Mouse (Mus musculus) neural tube, embryonic 11.5 days (tissue): ENCODE results near the gene Tmem94. TPM values are rescaled to one million over a fixed set of nuclear protein-coding genes. Genes with fewer than 3 reads are reported as not detected.

ENCODE experiments used
- ATAC-seq: fragments of 200-750 bp; cut with Nextera tagmentation; 2 replicates; pipeline ENCODE4 v1.8.0; 2017; ENCODE audit warnings: moderate number of reproducible peaks, mild to moderate bottlenecking, moderate TSS enrichment, moderate library complexity; ENCODE audit not compliant: insufficient read depth, low FRiP score, low TSS enrichment
- DNase-seq: peaks from one replicate; pipeline ENCODE4 v3.0.0-alpha.2; 2015; ENCODE audit warnings: low spot score
- H3K27ac ChIP-seq: fragments of 300-500 bp; sonication (generic); 2 replicates; pipeline ENCODE4 v1.5.1; 2014; ENCODE audit warnings: low read depth, mild to moderate bottlenecking, low read length
- H3K27me3 ChIP-seq: fragments of 300-500 bp; sonication (generic); 2 replicates; pipeline ENCODE4 v1.6.1; 2014; ENCODE audit warnings: mild to moderate bottlenecking, low read length, mixed read lengths; ENCODE audit not compliant: control insufficient read depth, insufficient read depth
- H3K36me3 ChIP-seq: fragments of 300-500 bp; sonication (generic); 2 replicates; pipeline ENCODE4 v1.6.1; 2014; ENCODE audit warnings: mild to moderate bottlenecking, low read length, moderate library complexity, mixed read lengths; ENCODE audit not compliant: control insufficient read depth, insufficient read depth
- H3K4me1 ChIP-seq: fragments of 300-500 bp; sonication (generic); 2 replicates; pipeline ENCODE4 v1.6.1; 2014; ENCODE audit warnings: low read length, mixed read lengths; ENCODE audit not compliant: control insufficient read depth, insufficient read depth
- H3K4me2 ChIP-seq: fragments of 300-500 bp; sonication (generic); 2 replicates; pipeline ENCODE4 v1.6.1; 2014; ENCODE audit warnings: low read depth, mild to moderate bottlenecking, moderate library complexity
- H3K4me3 ChIP-seq: fragments of 300-500 bp; sonication (generic); 2 replicates; pipeline ENCODE4 v1.5.1; 2014; ENCODE audit warnings: low read depth, low read length
- H3K9ac ChIP-seq: fragments of 300-500 bp; sonication (generic); 2 replicates; pipeline ENCODE4 v1.6.1; 2014; ENCODE audit warnings: mild to moderate bottlenecking, low read length
- H3K9me3 ChIP-seq: fragments of 300-500 bp; sonication (generic); 2 replicates; pipeline ENCODE4 v1.6.1; 2016; ENCODE audit warnings: low read length; ENCODE audit not compliant: control insufficient read depth
- WGBS: fragments of 180-500 bp; shearing (Covaris S2); extraction: QIAGEN DNeasy Blood & Tissue Kit; methylation state at CpG from one replicate; pipeline ENCODE4 v1.1.7; 2014; 5-methylcytosine and 5-hydroxymethylcytosine counted together
- polyA plus RNA-seq: library from polyadenylated mRNA; unstranded; fragments of >200 nt; fragmentation: Nextera tagmentation; extraction: Ambion mirVana; gene quantifications from 2 replicates; pipeline ENCODE4 v1.2.1, GENCODE M21; 2014

Gene Tmem94
- polyA plus RNA-seq, 1 experiment from 2014 or later, result 18.6 TPM

DNA sequence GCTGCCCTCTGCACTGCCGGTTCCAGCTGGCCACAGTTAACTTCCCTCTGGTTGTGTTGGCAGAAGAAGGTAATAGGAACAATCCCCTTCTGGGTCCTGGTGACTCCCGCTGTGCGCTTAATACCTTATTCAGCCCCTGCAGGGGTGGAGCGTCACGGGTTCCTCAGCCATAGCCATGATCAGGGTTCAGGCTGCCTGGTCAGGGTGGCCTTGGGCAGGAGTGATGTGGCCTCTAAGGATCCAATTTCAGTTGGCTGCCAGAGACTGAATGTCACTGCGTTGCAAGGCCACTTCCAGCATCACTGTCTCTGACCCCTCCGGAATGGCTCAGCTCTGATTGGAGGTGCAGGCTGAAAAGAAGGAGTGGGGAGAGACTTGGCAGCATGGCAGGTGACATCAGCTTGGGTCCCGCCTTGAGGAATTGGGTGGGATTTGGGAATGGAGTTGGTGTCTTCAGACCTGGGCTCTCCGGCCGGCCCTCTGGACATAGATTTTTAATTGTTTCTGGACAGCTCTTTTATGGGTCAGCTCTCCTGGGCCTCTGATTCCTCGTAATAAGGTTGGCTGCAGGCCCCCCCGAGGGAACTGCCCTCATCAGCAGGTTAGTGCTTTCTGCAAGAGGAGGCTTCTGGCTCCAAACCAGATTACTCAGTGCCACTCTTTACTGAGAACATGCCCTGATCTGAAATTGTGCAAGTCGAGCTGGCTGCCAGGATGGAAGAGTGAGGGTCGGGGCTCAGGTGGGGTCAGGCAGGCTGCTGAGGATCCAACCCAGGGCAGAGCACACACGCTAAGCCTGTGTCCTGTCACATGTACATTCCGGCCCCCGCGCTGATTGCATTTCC, 10.8 kb downstream of the Tmem94 start:
- H3K9ac ChIP-seq, result no peak overlapping the region
- no peak overlapping the region for H3K4me3 ChIP-seq
- 44% methylated on average over 18 of the region's 18 CpGs for WGBS
- H3K9me3 ChIP-seq, result no peaks in the 10 kb centered on the region
- H3K27me3 ChIP-seq, result no peaks in the 10 kb centered on the region
- H3K4me2 ChIP-seq, result no peak overlapping the region
- H3K27ac ChIP-seq, result no peak overlapping the region
- H3K4me1 ChIP-seq, result peaks cover 25% of the 10 kb centered on the region
- DNase-seq, result no peak
- no peak for ATAC-seq
- H3K36me3 ChIP-seq, result no peaks in the 10 kb centered on the region

DNA sequence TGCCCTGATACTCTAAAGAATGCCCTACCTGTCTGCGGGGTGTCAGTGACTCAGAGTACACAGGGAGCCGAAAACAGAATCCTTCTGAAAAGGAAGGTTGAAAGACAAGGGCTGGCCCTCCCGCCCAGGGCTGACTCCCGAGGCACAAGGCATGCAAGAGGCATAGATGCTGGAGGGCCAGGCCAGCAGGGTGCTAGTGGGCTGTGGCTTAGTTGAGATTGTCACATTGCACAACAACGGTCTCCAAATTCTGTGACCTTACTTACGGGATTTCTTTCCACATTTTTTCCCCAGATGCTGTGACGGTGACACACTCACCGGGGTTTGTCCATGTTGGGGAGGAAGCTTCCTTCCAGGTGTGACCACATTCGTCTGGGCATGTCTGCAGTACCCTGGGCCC, 11.7 kb downstream of the Tmem94 start:
- Histone ChIP-seq H3K4me3 (no peak overlapping the region), H3K36me3 (no peaks in the 10 kb centered on the region), H3K27ac (no peak overlapping the region), H3K4me2 (no peak overlapping the region), H3K4me1 (peaks cover 28% of the 10 kb centered on the region), H3K9me3 (no peaks in the 10 kb centered on the region), H3K27me3 (no peaks in the 10 kb centered on the region), H3K9ac (no peak overlapping the region)
- 63% methylated on average over 9 of the region's 9 CpGs for WGBS
- DNase-seq, result no peak
- ATAC-seq, result no peak

DNA sequence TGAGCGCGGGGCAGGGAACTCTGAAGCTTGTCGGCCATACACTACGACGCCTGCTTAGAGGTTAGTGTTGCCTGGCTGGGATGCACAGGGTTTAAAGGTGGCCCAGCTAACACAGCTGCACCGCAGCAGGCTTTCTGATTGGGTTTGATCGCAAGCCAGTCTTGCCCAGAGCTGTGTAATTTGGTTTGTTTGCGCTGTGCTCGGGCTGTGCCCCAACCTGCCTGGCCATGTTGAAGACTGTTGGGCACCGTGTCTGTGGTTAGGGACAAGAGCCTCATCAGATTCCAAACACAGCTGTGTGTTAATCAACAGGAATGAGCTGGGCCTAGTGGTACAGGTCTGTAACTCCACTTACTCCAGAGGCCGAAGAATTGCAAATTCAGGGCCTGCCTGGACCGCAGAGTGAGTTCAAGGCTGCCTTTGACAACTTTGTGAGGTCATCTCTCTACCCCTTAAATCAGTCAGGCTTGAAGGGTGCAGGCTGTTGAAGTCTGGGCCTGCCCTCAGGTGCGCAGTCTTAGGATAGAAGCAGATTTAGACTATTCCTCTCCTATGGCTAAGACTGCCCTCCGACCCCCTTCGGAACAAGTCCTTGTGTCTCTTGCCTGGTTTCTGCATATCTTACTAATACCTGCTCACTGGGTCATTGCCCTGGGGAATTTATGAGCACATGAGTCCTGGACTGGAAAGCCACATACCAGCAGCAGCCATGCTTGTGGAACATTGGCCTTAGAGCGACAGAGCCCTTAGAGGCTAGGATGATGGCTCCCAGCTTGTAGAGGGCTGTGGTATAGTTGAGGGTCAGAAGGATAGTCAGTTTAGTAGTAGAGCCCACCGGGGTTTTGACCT, 12.5 kb downstream of the Tmem94 start:
- H3K27ac ChIP-seq, result no peak overlapping the region
- 87% methylated on average over 17 of the region's 17 CpGs for WGBS
- DNase-seq, result no peak

DNA sequence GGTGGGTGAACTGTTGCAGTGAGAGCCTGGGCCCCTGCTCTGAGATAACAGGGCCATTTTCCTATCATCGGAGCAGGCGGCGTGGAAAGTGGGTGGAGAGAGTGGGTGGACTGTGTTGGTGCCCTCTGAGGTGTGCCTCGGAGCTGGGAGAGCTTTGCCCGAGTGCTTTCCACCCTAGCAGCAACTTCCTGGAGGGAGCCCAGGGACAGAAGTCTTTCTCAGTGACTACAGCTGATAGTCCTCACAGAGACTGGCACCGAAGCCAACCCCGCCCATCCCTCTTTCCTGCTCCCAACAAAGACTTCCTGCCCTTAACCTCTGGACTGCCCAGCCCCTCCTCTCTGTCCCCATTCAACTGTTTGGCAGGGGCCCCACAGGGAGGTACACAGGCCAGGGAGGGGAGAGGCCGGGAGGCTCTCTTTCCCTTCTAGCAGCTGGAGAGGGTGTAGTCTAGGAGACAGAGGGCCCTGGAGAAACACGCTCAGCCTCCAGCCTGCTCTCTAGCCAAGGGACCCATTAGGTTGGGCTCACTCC, 13.9 kb downstream of the Tmem94 start:
- H3K4me2 ChIP-seq, result peak overlapping the region; percentile 45
- WGBS, result 6% methylated on average over 9 of the region's 9 CpGs
- no peaks in the 10 kb centered on the region for H3K36me3 ChIP-seq
- no peak overlapping the region for H3K4me3 ChIP-seq
- H3K27me3 ChIP-seq, result no peaks in the 10 kb centered on the region
- peaks cover 28% of the 10 kb centered on the region for H3K4me1 ChIP-seq
- peak; percentile 85 for ATAC-seq
- no peaks in the 10 kb centered on the region for H3K9me3 ChIP-seq
- H3K27ac ChIP-seq, result peak overlapping the region; percentile 74
- peak; percentile 74 for DNase-seq
- H3K9ac ChIP-seq, result peak overlapping the region; percentile 37

More for the DNA sequence above, 12.5 kb downstream of the Tmem94 start:
- H3K4me3 ChIP-seq, result no peak overlapping the region
- H3K4me2 ChIP-seq, result no peak overlapping the region
- peaks cover 28% of the 10 kb centered on the region for H3K4me1 ChIP-seq
- H3K9ac ChIP-seq, result no peak overlapping the region
- no peaks in the 10 kb centered on the region for H3K9me3 ChIP-seq
- H3K27me3 ChIP-seq, result no peaks in the 10 kb centered on the region
- ATAC-seq, result no peak
- H3K36me3 ChIP-seq, result no peaks in the 10 kb centered on the region

DNA sequence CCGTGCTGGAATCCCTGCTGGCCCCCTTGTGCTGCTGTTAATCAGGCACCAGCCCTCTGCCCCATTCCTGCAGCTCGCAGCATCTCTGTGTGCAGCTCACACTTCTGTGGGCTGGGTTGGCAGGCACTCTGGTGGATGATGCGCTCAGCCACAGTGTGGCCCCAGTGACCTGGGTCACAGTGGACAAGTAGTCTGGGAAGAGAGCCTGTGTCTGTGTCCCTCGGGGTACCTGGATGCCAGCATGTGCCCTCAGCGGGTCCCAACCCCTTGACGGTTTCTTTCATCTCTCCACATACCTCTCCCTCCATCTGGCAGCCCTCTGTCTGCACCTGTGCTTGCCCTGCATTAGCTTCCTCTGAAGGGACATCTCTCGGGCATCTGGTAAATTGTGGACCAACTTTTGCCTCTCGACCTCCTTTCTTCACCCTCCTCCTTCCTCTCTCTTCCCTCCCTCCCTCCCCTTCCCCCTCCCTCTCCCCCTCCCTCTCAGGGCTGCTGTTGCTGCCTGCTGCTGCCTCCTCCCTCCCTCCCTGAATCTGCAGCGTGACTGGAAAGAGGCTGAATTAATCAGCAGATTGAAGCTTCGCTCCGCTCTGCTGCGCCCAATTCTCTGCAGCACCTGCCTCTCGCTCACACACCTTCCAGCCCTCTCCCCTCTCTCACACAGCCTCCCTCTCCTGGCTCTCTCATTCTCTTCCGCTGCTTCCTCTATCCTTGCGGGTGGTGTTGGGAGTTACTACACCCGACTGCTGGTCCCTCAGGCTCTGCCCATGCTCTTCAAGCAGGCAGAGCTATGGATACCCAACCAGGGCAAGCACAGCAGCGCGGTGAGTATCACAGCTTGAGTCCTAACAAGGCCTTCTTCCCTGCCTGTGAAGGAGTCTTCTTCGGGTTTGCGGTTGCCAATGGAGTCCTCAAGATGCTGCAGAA, 15.2 kb downstream of the Tmem94 start:
- Histone ChIP-seq H3K27me3 (no peaks in the 10 kb centered on the region), H3K4me1 (peaks cover 28% of the 10 kb centered on the region), H3K9ac (peak overlapping the region; percentile 24), H3K9me3 (no peaks in the 10 kb centered on the region), H3K4me2 (peak overlapping the region; percentile 45), H3K4me3 (peak overlapping the region; percentile 6; the same call in 1 of the 2 replicates), H3K27ac (peak overlapping the region; percentile 74), H3K36me3 (no peaks in the 10 kb centered on the region)
- 13% methylated on average over 20 of the region's 20 CpGs for WGBS
- ATAC-seq (peak; percentile 65; the same call in 1 of the 2 replicates), DNase-seq (peak; percentile 61)

DNA sequence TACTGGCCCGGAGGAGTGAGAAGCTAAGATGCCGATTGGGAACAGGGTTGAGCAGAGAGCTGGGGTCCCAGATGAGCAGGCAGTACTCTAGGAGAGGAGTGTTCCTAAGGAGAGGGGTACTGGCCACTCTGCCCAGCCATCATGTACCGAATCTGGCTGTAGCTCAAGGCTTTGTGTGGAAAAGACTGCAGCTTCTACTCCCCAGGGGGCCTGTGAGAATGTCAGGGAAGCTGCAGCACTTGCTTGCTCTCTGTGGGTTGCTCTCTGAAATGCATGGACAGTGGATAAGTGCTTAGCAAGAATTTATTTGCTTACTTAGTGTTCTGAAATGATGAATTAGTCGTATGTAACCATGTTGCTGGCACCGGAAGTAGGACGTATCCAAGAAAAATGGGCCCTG, 21.2 kb downstream of the Tmem94 start:
- H3K9me3 ChIP-seq, result no peaks in the 10 kb centered on the region
- no peak overlapping the region for H3K4me2 ChIP-seq
- H3K27me3 ChIP-seq, result no peaks in the 10 kb centered on the region
- no peaks in the 10 kb centered on the region for H3K4me1 ChIP-seq
- no peak overlapping the region for H3K9ac ChIP-seq
- H3K36me3 ChIP-seq, result peaks cover 4% of the 10 kb centered on the region
- no peak for ATAC-seq
- DNase-seq, result no peak
- H3K27ac ChIP-seq, result no peak overlapping the region
- H3K4me3 ChIP-seq, result no peak overlapping the region
- 63% methylated on average over 6 of the region's 6 CpGs for WGBS

DNA sequence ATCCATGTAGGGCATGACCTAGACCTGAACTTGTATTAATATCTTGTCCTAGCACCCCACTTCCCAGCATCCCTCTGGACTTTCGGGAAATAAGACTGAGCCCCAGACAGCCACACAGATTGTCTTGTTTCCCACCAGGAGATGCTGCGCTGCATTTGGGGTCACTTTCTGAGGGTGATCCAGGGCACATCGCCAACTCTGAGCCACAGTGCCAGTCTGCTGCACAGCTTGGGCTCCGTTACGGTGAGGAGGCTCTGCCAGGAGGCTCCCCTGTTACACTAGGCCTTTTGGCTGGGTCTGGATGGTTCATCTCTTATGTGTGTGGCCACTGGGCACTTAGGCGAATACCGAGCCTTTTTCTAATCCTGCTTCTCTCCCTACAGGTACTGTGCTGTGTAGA, 24.6 kb downstream of the Tmem94 start:
- no peak overlapping the region for H3K4me3 ChIP-seq
- no peak overlapping the region for H3K4me2 ChIP-seq
- no peak overlapping the region for H3K27ac ChIP-seq
- WGBS, result 97% methylated on average over 7 of the region's 7 CpGs
- H3K4me1 ChIP-seq, result no peaks in the 10 kb centered on the region
- DNase-seq (no peak), ATAC-seq (no peak)
- no peaks in the 10 kb centered on the region for H3K9me3 ChIP-seq
- no peaks in the 10 kb centered on the region for H3K27me3 ChIP-seq
- H3K9ac ChIP-seq, result no peak overlapping the region
- peaks cover 20% of the 10 kb centered on the region for H3K36me3 ChIP-seq

DNA sequence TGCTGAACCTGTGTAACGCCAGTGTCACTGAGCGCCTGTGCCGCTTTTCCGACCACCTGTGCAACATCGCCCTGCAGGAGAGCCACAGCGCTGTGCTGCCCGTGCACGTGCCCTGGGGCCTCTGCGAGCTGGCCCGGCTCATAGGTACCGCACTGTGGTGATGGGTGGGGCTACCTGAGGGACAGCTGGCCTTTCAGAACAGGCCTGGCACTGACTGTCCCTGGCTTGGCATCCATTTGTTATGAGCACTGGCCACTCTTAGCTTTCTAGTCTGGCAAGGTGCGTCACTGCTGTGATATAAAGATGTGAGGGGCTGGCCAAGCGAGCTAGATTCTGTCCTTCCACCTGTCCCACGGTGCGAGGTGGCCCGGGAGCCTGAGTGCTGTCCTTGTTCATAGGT, 26.7 kb downstream of the Tmem94 start:
- Histone ChIP-seq H3K27ac (no peak overlapping the region), H3K27me3 (no peaks in the 10 kb centered on the region), H3K9me3 (no peaks in the 10 kb centered on the region), H3K4me2 (no peak overlapping the region), H3K4me1 (no peaks in the 10 kb centered on the region), H3K9ac (no peak overlapping the region), H3K36me3 (peaks cover 31% of the 10 kb centered on the region), H3K4me3 (no peak overlapping the region)
- DNase-seq (no peak), ATAC-seq (no peak)
- 95% methylated on average over 16 of the region's 16 CpGs for WGBS
